Mouse (Mus musculus) forebrain, embryonic 11.5 days (tissue): Measurements from ENCODE around the gene Ahsg. TPM values are rescaled to one million over a fixed set of nuclear protein-coding genes. Genes with fewer than 3 reads are reported as not detected.

Experiments used
- ATAC-seq: fragments of 200-750 bp; cut with Nextera tagmentation; replicated peaks from 2 replicates; pipeline ENCODE4 v1.8.0; 2017; ENCODE audit warnings: moderate TSS enrichment; ENCODE audit not compliant: low FRiP score
- DNase-seq: peaks from one replicate; pipeline ENCODE4 v3.0.0-alpha.2; 2017; ENCODE audit warnings: low spot score
- H3K27ac ChIP-seq: fragments of 300-500 bp; sonication (generic); 2 replicates; pipeline ENCODE4 v1.5.1; 2014; ENCODE audit warnings: low read depth, low read length
- H3K27me3 ChIP-seq: fragments of 300-500 bp; sonication (generic); 2 replicates; pipeline ENCODE4 v1.6.1; 2014; ENCODE audit warnings: mild to moderate bottlenecking, low read length, mixed read lengths; ENCODE audit not compliant: control insufficient read depth, insufficient read depth
- H3K36me3 ChIP-seq: fragments of 300-500 bp; sonication (generic); 2 replicates; pipeline ENCODE4 v1.6.1; 2014; ENCODE audit warnings: mild to moderate bottlenecking, low read length, moderate library complexity, mixed read lengths; ENCODE audit not compliant: control insufficient read depth, insufficient read depth
- H3K4me1 ChIP-seq: fragments of 300-500 bp; sonication (generic); replicated peaks from 2 replicates; pipeline ENCODE4 v1.6.1; 2014; ENCODE audit warnings: low read length, mixed read lengths; ENCODE audit not compliant: control insufficient read depth, insufficient read depth
- H3K4me2 ChIP-seq: fragments of 300-500 bp; sonication (generic); 2 replicates; pipeline ENCODE4 v1.6.1; 2014; ENCODE audit warnings: low read depth, mild to moderate bottlenecking, low read length, moderate library complexity, mixed read lengths; ENCODE audit not compliant: severe bottlenecking
- H3K4me3 ChIP-seq: fragments of 300-500 bp; sonication (generic); 2 replicates; pipeline ENCODE4 v1.5.1; 2014; ENCODE audit warnings: low read depth, low read length
- H3K9ac ChIP-seq: fragments of 300-500 bp; sonication (generic); 2 replicates; pipeline ENCODE4 v1.6.1; 2014; ENCODE audit warnings: low read length
- H3K9me3 ChIP-seq: fragments of 300-500 bp; sonication (generic); 2 replicates; pipeline ENCODE4 v1.6.1; 2016; ENCODE audit warnings: low read length, mixed read lengths; ENCODE audit not compliant: control insufficient read depth
- WGBS: fragments of 180-500 bp; shearing (Covaris S2); extraction: QIAGEN DNeasy Blood & Tissue Kit; methylation state at CpG from one replicate; pipeline ENCODE4 v1.1.7; 2014; 5-methylcytosine and 5-hydroxymethylcytosine counted together
- polyA plus RNA-seq: library from polyadenylated mRNA; unstranded; fragments of >200 nt; fragmentation: Nextera tagmentation; extraction: Ambion mirVana; gene quantifications from 2 replicates; pipeline ENCODE4 v1.2.1, GENCODE M21; 2014

Ahsg gene
- polyA plus RNA-seq, 1 experiment from 2014 or later = not detected

DNA sequence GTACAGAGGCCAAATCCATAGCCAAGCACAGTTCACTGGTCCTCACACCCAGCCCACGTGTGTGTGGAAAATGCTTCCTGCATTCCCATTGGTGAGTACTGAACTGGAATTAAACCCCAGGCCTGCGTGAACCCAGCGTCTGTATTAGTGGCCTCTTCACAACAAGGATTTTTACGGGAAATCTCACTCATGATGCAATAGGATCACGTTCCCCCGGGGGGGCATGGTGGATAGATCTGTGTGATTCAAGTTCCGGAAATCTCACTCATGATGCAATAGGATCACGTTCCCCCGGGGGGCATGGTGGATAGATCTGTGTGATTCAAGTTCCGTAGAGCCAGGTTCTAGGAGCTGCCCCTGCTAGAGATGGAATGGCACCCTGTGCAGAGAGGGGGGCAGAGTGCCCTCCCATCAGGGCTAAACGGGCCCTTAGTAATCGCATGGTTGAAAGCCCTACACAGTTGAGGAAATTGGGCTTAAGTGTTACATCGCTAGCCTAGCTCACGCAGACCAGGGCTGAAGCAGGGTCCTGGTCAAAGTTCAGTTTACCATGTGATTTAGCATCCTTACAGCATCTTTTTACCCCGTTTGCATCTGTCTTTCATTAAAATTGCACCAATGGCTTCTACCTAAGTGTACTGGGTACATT is 27.7 kb downstream of the Ahsg start:
- Histone ChIP-seq H3K4me2 (no peak overlapping the region), H3K27ac (no peak overlapping the region), H3K9me3 (no peaks in the 10 kb centered on the region), H3K27me3 (no peaks in the 10 kb centered on the region), H3K4me1 (no peaks in the 10 kb centered on the region), H3K36me3 (no peaks in the 10 kb centered on the region), H3K9ac (no peak overlapping the region), H3K4me3 (no peak overlapping the region)
- DNase-seq (no peak), ATAC-seq (0 out of 2 replicates have a peak, but pooled peaks have one; percentile 24)
- 68% methylated on average over 15 of the region's 15 CpGs for WGBS

DNA sequence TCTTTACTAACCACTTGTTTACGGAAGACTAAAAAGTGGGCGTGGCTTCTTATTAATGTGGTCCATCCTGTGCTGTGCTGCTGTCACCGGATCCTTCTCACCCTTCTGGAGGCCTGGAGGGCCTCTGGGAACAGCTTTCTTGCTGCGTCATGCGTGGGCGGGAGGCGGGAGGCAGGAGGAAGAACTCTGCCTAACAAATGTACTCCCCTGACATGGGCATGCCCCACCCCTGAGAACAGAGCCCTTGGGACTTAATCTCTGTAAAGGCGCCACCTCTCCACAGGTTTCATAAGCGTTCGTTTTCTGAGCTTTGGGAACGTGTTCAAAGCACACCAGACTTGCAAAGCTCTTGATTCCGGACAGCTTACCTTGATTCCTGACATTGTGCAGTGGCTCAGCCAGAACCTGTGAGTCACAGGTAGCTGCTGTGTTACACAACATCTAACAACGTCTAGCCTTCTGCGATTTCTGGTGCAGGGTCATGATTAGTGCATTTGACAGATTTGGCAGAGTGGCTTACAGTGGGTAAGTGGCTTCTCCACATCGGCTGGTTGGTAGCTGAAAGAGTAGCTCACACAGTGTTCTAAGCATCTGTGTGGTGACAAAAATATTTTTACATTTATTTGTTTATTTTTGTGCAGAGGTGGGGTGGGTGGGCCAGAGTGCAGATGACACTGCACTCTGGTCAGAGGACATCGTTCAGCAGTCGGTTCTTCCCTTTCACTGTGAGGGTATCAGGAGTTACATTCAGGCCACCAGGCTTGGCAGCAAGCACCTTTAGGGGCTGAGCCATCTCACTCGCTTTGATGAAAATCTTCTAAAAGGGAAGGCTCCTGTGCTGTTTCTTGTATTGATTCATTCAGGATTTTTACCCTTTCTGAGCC is 29.1 kb downstream of the Ahsg start:
- WGBS = 69% methylated on average over 18 of the region's 18 CpGs
- no peak overlapping the region for H3K4me2 ChIP-seq
- H3K4me1 ChIP-seq = no peaks in the 10 kb centered on the region
- H3K36me3 ChIP-seq = no peaks in the 10 kb centered on the region
- DNase-seq = no peak
- no peak overlapping the region for H3K27ac ChIP-seq
- no peak overlapping the region for H3K9ac ChIP-seq
- no peaks in the 10 kb centered on the region for H3K27me3 ChIP-seq
- H3K9me3 ChIP-seq = no peaks in the 10 kb centered on the region
- H3K4me3 ChIP-seq = no peak overlapping the region
- ATAC-seq = no peak

DNA sequence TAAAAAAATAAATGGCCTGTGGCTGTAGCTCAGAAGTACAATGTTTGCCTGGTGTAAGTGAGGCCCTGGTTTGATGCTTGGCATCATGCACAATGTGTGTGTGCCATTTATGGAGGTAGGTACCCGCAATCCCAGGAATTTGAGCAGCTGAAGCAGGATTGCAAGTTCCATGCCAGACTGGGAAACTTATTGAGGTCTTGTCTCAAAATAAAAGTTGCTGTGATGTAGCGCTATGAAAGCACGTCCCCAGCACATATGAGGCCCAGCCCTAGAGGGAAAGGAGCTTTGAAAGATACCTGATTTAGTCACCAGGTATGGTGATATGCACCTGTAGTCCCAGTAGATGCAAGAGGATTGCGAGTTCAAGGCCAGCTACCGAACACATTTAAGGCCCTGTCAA is 30.7 kb downstream of the Ahsg start:
- Histone ChIP-seq H3K4me2 (no peak overlapping the region), H3K4me1 (no peaks in the 10 kb centered on the region), H3K27ac (no peak overlapping the region), H3K36me3 (no peaks in the 10 kb centered on the region), H3K4me3 (no peak overlapping the region), H3K9me3 (no peaks in the 10 kb centered on the region), H3K9ac (no peak overlapping the region), H3K27me3 (no peaks in the 10 kb centered on the region)
- DNase-seq (no peak), ATAC-seq (no peak)
- WGBS = 92% methylated on average over 5 of the region's 5 CpGs

DNA sequence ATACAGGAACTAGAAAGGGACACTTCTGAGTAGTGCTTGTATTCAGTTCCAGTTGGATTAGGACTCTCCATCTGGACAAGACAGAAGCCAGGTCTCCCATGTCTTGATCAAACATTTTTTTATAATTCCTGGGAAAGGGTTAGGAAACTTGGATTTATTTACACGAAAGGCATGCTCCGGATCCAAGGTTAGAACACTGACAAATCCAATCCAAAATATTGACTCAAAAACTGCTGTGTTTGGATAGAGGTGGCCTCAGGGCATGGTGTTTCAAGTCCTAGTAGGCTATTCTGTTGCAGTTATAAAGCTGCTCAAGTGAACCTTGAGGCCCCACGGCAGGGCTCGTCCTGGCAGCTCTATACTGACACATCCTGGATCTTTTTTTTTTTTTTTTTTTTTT is 31.4 kb downstream of the Ahsg start:
- Histone ChIP-seq H3K36me3 (no peaks in the 10 kb centered on the region), H3K4me2 (no peak overlapping the region), H3K4me1 (no peaks in the 10 kb centered on the region), H3K9ac (no peak overlapping the region), H3K27me3 (no peaks in the 10 kb centered on the region), H3K27ac (no peak overlapping the region), H3K4me3 (no peak overlapping the region), H3K9me3 (no peaks in the 10 kb centered on the region)
- DNase-seq = no peak
- 79% methylated on average over 4 of the region's 4 CpGs for WGBS
- ATAC-seq = no peak

DNA sequence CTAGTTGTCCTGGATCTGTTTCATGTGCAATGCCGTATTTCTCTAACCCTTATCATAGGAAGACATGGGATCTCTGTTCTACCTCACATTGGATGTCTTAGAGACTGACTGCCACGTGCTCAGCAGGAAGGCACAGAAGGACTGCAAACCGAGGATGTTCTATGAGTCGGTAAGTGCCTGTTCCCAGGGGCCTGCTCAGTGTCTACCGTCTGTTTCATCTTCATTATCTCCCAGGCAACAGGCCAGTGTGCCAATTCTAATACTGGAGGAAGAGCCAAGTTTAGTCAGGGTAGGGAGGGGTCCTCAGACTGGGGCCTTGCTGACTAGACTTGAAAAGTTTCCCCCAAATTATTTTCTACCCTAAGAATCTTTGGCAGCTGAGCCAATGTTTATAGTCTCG is 38.5 kb downstream of the Ahsg start:
- H3K4me1 ChIP-seq = no peaks in the 10 kb centered on the region
- H3K9ac ChIP-seq = no peak overlapping the region
- no peak overlapping the region for H3K4me2 ChIP-seq
- H3K27ac ChIP-seq = no peak overlapping the region
- ATAC-seq = no peak
- 86% methylated on average over 6 of the region's 6 CpGs for WGBS
- H3K27me3 ChIP-seq = no peaks in the 10 kb centered on the region
- no peaks in the 10 kb centered on the region for H3K36me3 ChIP-seq
- no peak for DNase-seq
- H3K4me3 ChIP-seq = no peak overlapping the region
- no peaks in the 10 kb centered on the region for H3K9me3 ChIP-seq

DNA sequence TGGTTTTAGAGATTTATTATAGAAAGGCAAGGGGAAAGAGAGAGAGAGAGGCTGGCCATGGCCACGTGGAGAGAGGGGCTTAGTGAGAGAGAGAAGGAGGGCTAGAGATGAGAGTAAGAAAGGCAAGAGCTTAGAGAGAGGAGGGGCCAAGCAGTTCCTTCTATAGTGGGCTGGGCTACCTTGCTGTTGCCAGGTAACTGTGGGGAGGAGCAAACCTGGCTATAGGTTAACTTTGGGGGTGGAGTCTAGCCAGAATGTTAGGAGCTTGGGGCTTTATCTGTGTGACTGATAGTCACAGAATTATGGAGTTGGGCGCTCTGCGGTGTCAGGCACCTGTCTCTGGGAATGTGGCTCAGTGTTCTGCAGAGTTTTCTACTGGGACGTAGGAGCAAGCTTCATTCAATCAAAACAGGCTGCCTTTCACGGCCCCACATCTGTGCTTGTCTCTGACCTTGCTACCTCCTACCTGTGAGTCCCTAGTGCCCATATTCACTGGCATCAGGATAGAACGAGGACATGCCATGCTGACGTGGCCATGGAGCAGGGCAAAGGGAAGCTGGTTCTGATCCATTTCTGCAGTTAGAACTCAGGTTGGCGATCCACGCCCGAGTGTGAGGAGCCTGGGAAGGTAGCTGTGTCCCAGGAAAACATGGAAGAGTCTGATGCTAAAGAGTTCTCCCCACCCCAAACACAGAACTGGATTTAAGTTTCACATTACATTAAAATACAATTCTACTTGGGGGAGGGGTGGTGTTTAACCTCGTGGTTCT is 40.5 kb downstream of the Ahsg start:
- Histone ChIP-seq H3K9me3 (no peaks in the 10 kb centered on the region), H3K27me3 (no peaks in the 10 kb centered on the region), H3K4me2 (no peak overlapping the region), H3K4me3 (no peak overlapping the region), H3K9ac (no peak overlapping the region), H3K27ac (no peak overlapping the region), H3K36me3 (no peaks in the 10 kb centered on the region), H3K4me1 (no peaks in the 10 kb centered on the region)
- no peak for DNase-seq
- 86% methylated on average over 11 of the region's 11 CpGs for WGBS
- ATAC-seq = no peak

DNA sequence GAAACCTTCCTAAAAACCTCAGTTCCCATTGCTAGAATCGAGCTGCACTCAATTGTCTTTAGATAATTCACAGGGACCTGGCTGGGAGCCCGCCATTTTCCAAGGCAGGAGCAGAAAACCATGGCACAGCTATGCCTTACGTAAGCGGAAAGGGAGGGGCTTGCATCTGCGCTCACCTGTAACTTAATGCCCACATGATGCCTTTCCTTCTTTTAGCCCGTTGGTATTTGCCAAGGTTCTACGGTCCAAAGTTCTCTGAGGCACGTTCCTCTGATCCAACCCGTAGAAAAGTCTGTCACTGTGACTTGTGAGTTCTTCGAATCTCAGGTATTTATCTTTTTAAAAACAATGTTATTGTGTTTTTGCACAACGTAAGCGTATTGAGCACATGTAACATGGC is 46.6 kb downstream of the Ahsg start:
- Histone ChIP-seq H3K9ac (no peak overlapping the region), H3K4me1 (no peaks in the 10 kb centered on the region), H3K27ac (no peak overlapping the region), H3K4me3 (no peak overlapping the region), H3K9me3 (no peaks in the 10 kb centered on the region), H3K27me3 (no peaks in the 10 kb centered on the region), H3K36me3 (no peaks in the 10 kb centered on the region), H3K4me2 (no peak overlapping the region)
- WGBS = 91% methylated on average over 12 of the region's 12 CpGs
- ATAC-seq (no peak), DNase-seq (no peak)

DNA sequence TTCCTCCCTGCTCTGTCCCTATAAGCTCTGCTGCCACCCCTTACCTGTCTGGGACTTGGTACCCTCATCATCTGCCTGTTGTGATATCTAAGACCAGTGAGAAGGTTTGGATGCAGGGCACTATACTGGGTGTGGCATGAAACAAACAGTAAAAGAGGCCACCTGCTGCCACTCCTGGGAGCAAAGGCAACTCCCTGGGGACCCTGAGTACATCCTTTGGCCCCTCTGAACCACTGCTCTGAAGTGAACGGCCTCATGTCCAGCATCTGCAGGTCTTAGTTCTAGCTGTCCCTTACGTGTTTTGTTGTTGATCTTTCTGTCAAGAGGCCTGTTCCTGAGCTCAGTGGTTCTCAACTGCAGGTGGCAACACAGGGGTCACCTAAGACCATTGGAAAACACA is 47.5 kb downstream of the Ahsg start:
- Histone ChIP-seq H3K27ac (no peak overlapping the region), H3K4me1 (no peaks in the 10 kb centered on the region), H3K9ac (no peak overlapping the region), H3K27me3 (no peaks in the 10 kb centered on the region), H3K9me3 (no peaks in the 10 kb centered on the region), H3K4me3 (no peak overlapping the region), H3K4me2 (no peak overlapping the region), H3K36me3 (no peaks in the 10 kb centered on the region)
- no peak for DNase-seq
- 74% methylated on average over 2 of the region's 2 CpGs for WGBS
- no peak for ATAC-seq
